Mouse (Mus musculus): Measurements from ENCODE around the gene Vps16. TPM values are rescaled to one million over a fixed set of nuclear protein-coding genes. Genes with fewer than 3 reads are reported as not detected.

The Vps16 gene
- total RNA-seq (2021): 10 to 100 TPM; 26.3 to 26.9 TPM
- polyA plus RNA-seq (2012; rRNA removed): 32.9 and 46.7 TPM in 2 replicates
- long read RNA-seq, transcript Vps16-201 (24 exons, 3,161 nt): major isoform, 27 of 34 reads
- long read RNA-seq, partial matches to known transcripts: 3 of 34 reads
- long read RNA-seq, other reads (novel, unspliced or antisense): 4 of 34 reads

DNA sequence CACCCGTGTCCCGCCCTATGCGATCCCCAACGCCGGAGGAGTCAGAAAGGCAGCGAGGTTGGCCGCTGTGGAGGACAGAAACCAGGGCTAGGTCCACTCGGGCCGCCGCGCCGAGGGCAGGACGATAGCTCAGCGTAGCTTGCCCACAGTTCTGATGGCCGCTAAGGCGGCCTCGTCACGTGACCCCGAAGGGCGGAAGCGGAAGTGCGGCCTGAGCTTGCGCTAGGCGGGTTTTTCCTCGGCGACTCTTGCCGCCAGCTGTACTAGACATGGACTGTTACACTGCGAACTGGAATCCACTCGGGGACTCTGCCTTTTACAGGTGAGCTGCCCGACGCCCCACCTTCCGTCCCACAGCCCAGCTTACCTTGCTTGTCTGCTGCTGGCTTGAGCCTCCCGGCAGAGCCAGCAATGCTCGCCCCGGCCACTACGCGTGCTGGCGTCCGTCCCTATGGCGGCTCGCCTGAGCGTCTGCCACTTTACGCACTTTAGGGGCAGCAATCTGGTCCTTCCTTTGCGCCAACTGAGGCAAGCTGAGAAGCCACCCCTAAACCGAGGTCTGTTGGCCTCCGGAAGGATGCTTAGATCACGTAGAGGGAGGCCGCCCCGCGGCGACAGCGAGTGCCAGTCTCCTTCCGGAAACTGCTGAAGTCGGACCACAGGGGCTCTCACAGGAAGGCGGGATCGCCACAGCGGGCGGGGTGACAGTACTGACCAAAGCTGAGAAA is at the start of gene Vps16, which contains the start of gene Pced1a:
Gene Vps16, plus strand, starts transcription at position 214 of the 728 bp plus-strand sequence.
Gene Pced1a, minus strand, starts transcription at position 576 of the 728 bp plus-strand sequence.
- intact Hi-C loops (cut with DNase I): loop anchor here (2.0 to 10.0 kb wide), 4 partner anchors 25 to 242 kb away; partner anchors contain the start of genes Ddrgk1, Itpa and Mrps26
- Histone ChIP-seq H3K4me3 (peak within 1 kb of the TSS; percentile 98), H3K9ac (ENCODE audit: low read depth, low read length) (peak within 1 kb of the TSS; percentile 74), H3K27me3 (ENCODE audit: control insufficient read depth, insufficient read depth, low read length) (no peaks in the 10 kb centered on the region), H3K27ac (peak within 1 kb of the TSS; percentile 93), H3K79me2 (replicated peaks; ENCODE audit: control insufficient read depth, insufficient read depth, low read length) (no peaks in the 10 kb centered on the region), H3K4me1 (ENCODE audit: control insufficient read depth, insufficient read depth, low read length) (peaks cover 4% of the 10 kb centered on the region), H3K36me3 (ENCODE audit: control insufficient read depth, insufficient read depth, low read length) (no peaks in the 10 kb centered on the region)
- TF ChIP-seq EP300 (IDR thresholded peaks at IDR 0.05; ENCODE audit: insufficient read depth, low read depth, low read length): peak; percentile 74; the same call in 1 of the 2 replicates
- TF ChIP-seq CTCF (IDR thresholded peaks at IDR 0.05): peak; percentile 82
- TF ChIP-seq POLR2A (IDR thresholded peaks at IDR 0.05; ENCODE audit: insufficient read depth, low read depth, low read length): peak; percentile 87
- WGBS: under 1% methylated on average over 58 of the region's 58 CpGs
- DNase-seq: peak; percentile 95 to 96

- H3K36me3 ChIP-seq (ENCODE audit: control insufficient read depth, insufficient read depth, low read length): no peaks in the 10 kb centered on the region
- DNase-seq: no peak
- no peak overlapping the region for H3K4me3 ChIP-seq
- H3K4me1 ChIP-seq (ENCODE audit: control insufficient read depth, insufficient read depth, low read length): no peaks in the 10 kb centered on the region
- no peak overlapping the region for H3K9ac ChIP-seq (ENCODE audit: low read depth, low read length)
- no peaks in the 10 kb centered on the region for H3K79me2 ChIP-seq (replicated peaks; ENCODE audit: control insufficient read depth, insufficient read depth, low read length)
- no peak for TF ChIP-seq EP300 (IDR thresholded peaks at IDR 0.05; ENCODE audit: insufficient read depth, low read depth, low read length)
- TF ChIP-seq POLR2A (IDR thresholded peaks at IDR 0.05; ENCODE audit: insufficient read depth, low read depth, low read length): no peak
- no peak for TF ChIP-seq CTCF (IDR thresholded peaks at IDR 0.05)
- intact Hi-C loops (cut with DNase I): no loop called here
- WGBS: 66% methylated on average over 4 of the region's 4 CpGs
- H3K27ac ChIP-seq: no peak overlapping the region
- H3K27me3 ChIP-seq (ENCODE audit: control insufficient read depth, insufficient read depth, low read length): no peaks in the 10 kb centered on the region
These were observed 49.2 kb upstream of the Vps16 start for GRCm38 (mm10) chr2:130374951-130375350.

- H3K4me1 ChIP-seq (ENCODE audit: control insufficient read depth, insufficient read depth, low read length): no peaks in the 10 kb centered on the region
- no peak for DNase-seq
- H3K79me2 ChIP-seq (replicated peaks; ENCODE audit: control insufficient read depth, insufficient read depth, low read length): no peaks in the 10 kb centered on the region
- 63% methylated on average over 3 of the region's 3 CpGs for WGBS
- H3K4me3 ChIP-seq: no peak overlapping the region
- H3K27ac ChIP-seq: no peak overlapping the region
- intact Hi-C loops (cut with DNase I): no loop called here
- H3K36me3 ChIP-seq (ENCODE audit: control insufficient read depth, insufficient read depth, low read length): no peaks in the 10 kb centered on the region
- H3K9ac ChIP-seq (ENCODE audit: low read depth, low read length): no peak overlapping the region
- TF ChIP-seq CTCF (IDR thresholded peaks at IDR 0.05) (no peak), EP300 (IDR thresholded peaks at IDR 0.05; ENCODE audit: insufficient read depth, low read depth, low read length) (no peak), POLR2A (IDR thresholded peaks at IDR 0.05; ENCODE audit: insufficient read depth, low read depth, low read length) (no peak)
- H3K27me3 ChIP-seq (ENCODE audit: control insufficient read depth, insufficient read depth, low read length): peaks cover 3% of the 10 kb centered on the region; the same call in 1 of the 2 replicates
These were observed 40.9 kb upstream of the Vps16 start for GRCm38 (mm10) chr2:130383205-130383604.

- WGBS: 72% methylated on average over 6 of the region's 6 CpGs
- no peak for DNase-seq
- H3K9ac ChIP-seq (ENCODE audit: low read depth, low read length): no peak overlapping the region
- no peaks in the 10 kb centered on the region for H3K79me2 ChIP-seq (replicated peaks; ENCODE audit: control insufficient read depth, insufficient read depth, low read length)
- no peak for TF ChIP-seq CTCF (IDR thresholded peaks at IDR 0.05)
- no peak for TF ChIP-seq POLR2A (IDR thresholded peaks at IDR 0.05; ENCODE audit: insufficient read depth, low read depth, low read length)
- no peak for TF ChIP-seq EP300 (IDR thresholded peaks at IDR 0.05; ENCODE audit: insufficient read depth, low read depth, low read length)
- H3K27ac ChIP-seq: no peak overlapping the region
- no peak overlapping the region for H3K4me3 ChIP-seq
- no peaks in the 10 kb centered on the region for H3K4me1 ChIP-seq (ENCODE audit: control insufficient read depth, insufficient read depth, low read length)
- H3K36me3 ChIP-seq (ENCODE audit: control insufficient read depth, insufficient read depth, low read length): no peaks in the 10 kb centered on the region
- H3K27me3 ChIP-seq (ENCODE audit: control insufficient read depth, insufficient read depth, low read length): peaks cover 3% of the 10 kb centered on the region; the same call in 1 of the 2 replicates
- intact Hi-C loops (cut with DNase I): no loop called here
These were observed 40.2 kb upstream of the Vps16 start for GRCm38 (mm10) chr2:130383895-130384294.

DNA sequence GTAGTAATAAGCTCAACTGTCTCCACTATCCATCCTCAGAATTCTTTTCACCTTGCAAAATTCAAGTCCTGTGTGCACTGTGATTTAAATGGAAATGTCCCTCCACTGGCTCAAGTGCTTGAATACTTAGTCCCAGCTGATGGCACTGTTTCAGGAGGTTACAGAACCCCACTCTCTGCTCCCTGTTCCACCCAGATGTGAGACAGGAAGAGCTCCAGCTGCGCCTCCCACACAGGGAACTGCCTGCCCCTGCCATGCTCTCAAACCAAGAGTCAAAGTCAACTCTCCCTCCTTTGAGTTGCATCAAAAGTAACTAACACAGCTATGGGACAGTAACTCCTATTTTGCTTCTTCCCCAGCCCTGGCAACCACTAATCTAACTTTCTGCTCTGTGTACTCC is 37.9 kb upstream of the Vps16 start:
- H3K27me3 ChIP-seq (ENCODE audit: control insufficient read depth, insufficient read depth, low read length): peaks cover 3% of the 10 kb centered on the region; the same call in 1 of the 2 replicates
- intact Hi-C loops (cut with DNase I): no loop called here
- H3K4me3 ChIP-seq: no peak overlapping the region
- H3K4me1 ChIP-seq (ENCODE audit: control insufficient read depth, insufficient read depth, low read length): no peaks in the 10 kb centered on the region
- no peaks in the 10 kb centered on the region for H3K36me3 ChIP-seq (ENCODE audit: control insufficient read depth, insufficient read depth, low read length)
- no peak for DNase-seq
- no peaks in the 10 kb centered on the region for H3K79me2 ChIP-seq (replicated peaks; ENCODE audit: control insufficient read depth, insufficient read depth, low read length)
- TF ChIP-seq POLR2A (IDR thresholded peaks at IDR 0.05; ENCODE audit: insufficient read depth, low read depth, low read length) (no peak), EP300 (IDR thresholded peaks at IDR 0.05; ENCODE audit: insufficient read depth, low read depth, low read length) (no peak), CTCF (IDR thresholded peaks at IDR 0.05) (no peak)
- no peak overlapping the region for H3K9ac ChIP-seq (ENCODE audit: low read depth, low read length)
- 48% methylated on average over 1 of the region's 1 CpGs for WGBS
- no peak overlapping the region for H3K27ac ChIP-seq

DNA sequence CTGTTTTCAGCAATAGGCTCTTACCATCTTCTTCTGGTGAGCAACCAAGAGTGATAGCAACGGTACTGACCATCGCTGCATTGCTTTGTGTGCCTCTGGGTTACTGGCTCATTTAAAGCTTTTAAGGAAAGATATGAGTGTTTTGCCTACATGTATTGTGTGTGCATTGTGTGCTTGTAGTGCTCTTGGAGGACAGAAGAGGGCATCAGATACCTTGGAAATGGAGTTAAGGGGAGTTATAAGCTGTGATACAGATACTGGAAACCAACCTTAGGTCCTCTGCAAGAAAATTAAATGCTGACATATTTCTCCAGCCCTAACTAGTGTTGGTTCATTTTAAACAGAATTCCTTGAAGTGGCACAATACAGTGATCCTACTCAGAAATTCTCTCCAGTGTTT is 35.3 kb upstream of the Vps16 start:
- H3K4me3 ChIP-seq: no peak overlapping the region
- H3K9ac ChIP-seq (ENCODE audit: low read depth, low read length): no peak overlapping the region
- no peaks in the 10 kb centered on the region for H3K4me1 ChIP-seq (ENCODE audit: control insufficient read depth, insufficient read depth, low read length)
- intact Hi-C loops (cut with DNase I): no loop called here
- 0 out of 2 replicates have a peak, but pooled peaks cover 2% of the 10 kb centered on the region for H3K27me3 ChIP-seq (ENCODE audit: control insufficient read depth, insufficient read depth, low read length)
- H3K79me2 ChIP-seq (replicated peaks; ENCODE audit: control insufficient read depth, insufficient read depth, low read length): no peaks in the 10 kb centered on the region
- TF ChIP-seq CTCF (IDR thresholded peaks at IDR 0.05) (peak; percentile 49), EP300 (IDR thresholded peaks at IDR 0.05; ENCODE audit: insufficient read depth, low read depth, low read length) (no peak)
- no peak for DNase-seq
- no peaks in the 10 kb centered on the region for H3K36me3 ChIP-seq (ENCODE audit: control insufficient read depth, insufficient read depth, low read length)
- no peak overlapping the region for H3K27ac ChIP-seq
- WGBS: 83% methylated on average over 2 of the region's 2 CpGs

All from heart, adult 2 months (tissue).